Mouse (Mus musculus): ENCODE measurements around the gene Slc25a42.

- TF ChIP-seq CTCF (conservative IDR thresholded peaks at IDR 0.05; ENCODE audit: insufficient read depth, insufficient read length, low read depth, low read length) (no peak), POLR2A (IDR thresholded peaks at IDR 0.05; ENCODE audit: low read depth, low read length) (no peak)
Measured at GRCm38 (mm10) chr8:70183194-70183593, 28.9 kb downstream of the Slc25a42 start.
